Mouse (Mus musculus) kidney, adult 2 months (tissue): Measurements from ENCODE around the gene Zfp607b.

Source experiments
- CTCF ChIP-seq: fragments of 200-500 bp; conservative IDR thresholded peaks from 2 replicates; pipeline ENCODE4 v1.5.1; 2011; ENCODE audit warnings: low read depth, mild to moderate bottlenecking, control low read depth, low read length, moderate library complexity, mixed read lengths; ENCODE audit not compliant: insufficient read depth, insufficient read length
- POLR2A ChIP-seq: fragments of 200-500 bp; IDR thresholded peaks from one replicate; pipeline ENCODE4 v1.6.1; 2011; ENCODE audit warnings: low read depth, low read length, control low read depth

GRCm38 (mm10) chr7:27658712-27659663, 30.2 kb upstream of the Zfp607b start:
- TF ChIP-seq CTCF (no peak), POLR2A (no peak)
